Mouse (Mus musculus): Measurements from ENCODE around the gene Map2k4.
A peak's percentile ranks its signal among the peaks of the same experiment; 100 is the strongest.

Gene Map2k4

DNA sequence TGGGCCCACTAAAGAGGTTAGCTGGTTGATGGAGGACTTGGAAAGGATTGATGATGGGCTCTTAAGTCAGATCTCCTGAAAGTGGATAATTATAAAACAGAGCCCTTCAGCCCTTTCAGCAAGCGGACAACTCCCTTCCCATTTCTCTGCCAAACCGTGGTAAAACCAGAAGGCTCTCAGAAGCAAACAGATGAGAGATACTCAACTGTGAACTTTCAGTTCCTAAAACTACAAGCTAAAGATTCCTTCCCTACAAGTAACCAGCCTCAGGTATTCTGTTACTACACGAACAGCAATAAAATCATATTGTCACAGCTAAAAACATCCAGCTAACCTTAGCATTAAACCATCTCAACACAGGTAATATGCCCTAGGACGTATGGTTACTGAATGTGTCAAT is 83.2 kb downstream of the Map2k4 start:
- DNase-seq, result no peak

DNA sequence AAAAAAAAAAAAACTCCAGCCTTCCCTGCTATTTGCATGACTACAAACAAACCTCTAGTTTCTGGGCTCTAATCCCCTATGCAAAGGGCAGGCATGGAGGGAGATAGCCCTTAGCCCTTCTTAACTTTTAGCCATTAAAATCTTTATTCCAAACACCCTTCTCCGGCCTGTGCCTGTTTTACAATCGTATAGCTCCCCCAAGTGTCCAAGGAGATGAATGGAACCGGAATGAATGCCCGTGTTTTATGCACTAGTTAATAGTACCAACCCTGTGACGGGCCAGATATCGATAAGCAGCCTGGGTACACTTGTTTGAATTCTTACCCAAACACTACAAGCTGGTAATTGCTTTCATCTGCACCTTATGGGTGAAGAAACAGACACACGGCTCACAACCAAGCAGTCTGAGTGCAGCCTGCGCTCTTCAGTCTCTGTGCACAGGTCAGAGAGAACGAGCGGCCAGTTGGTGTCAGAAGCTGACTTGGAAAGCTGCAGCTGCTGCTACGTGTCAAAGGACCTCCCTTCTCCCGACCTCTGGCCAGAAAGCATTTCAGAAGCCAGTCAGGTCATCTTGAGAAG is 109.2 kb downstream of the Map2k4 start:
- DNase-seq, result peak; percentile 21

DNA sequence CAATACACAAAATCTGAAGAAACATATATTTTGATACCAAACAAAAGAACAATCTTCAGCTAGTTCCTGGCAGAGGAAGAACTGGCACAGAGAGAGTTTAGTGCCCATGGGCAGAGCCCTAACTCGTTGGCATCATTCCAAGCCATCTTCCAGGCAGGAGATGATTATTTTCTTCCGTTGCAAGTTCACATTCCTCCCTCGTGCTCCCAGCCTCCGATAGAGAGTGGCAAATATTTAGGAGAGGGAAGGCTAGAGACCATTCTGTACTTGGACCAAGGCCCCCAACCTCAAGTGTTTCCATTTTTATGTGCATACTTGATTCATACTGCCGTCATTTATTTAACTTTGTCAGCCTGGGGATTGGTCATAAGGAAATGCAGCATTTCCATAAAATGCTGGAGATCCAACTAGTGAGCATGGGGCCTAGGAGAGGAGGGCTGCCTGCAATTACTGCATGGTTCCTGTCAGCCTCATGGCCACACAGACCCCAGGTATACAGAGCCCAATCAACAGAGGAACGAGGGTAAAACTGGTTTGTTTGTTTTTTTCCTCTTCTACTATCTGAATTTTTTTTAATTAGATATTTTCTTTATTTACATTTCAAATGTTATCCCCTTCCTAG is 120.6 kb downstream of the Map2k4 start:
- DNase-seq, result no peak

DNA sequence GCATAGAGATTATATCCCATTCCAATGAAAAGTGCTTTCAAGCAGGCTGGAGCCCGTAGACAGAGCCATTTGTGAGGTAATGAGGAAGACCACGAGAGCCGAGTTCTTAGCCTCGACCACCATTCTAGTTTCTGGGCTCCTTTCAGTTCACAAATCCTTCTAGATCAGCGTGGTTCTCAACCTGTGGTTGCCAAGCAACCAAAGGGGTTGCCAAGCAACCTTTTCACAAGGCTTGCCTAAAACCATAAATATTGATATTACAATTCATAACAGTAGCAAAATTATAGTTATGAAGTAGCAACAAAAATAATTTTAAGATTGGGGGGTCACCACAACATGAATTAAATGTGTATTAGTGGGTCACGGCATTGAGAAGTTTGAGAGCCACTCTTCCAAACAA is 123.2 kb downstream of the Map2k4 start:
- no peak for DNase-seq

DNA sequence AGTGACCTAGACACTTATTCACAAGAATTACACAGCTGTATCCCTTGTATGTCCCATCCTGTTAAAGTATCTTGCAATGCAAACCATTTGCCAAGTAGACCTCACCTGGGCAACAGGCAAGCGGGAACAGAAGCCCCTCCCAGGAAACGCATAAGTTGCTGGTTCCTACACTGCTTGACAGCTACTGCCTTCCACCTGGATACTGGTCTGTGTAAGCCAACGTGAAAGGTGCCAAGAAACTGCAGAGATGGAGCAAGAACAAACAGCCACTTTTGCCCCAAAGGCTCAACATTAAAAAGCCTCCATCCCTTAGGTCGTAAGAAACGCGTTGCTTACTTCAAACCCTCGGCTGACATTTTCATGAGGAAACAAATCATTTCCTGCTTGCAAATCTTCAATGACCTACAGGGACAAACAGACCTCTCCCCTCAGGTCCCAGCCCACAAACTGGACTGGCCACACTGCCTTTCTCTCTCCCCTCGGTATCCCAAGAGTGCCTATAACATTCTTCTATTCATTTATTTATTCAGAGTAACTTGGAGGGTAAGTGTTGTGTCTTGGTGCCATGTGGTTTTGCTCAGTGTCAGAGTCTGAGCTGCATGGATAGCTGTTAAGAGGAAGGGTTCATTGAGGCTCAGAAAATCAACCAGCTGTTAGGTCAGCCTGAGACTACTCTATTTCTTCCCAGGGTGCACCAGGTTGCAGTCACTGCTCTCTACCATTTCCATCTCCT is 126.1 kb downstream of the Map2k4 start:
- no peak for DNase-seq

DNA sequence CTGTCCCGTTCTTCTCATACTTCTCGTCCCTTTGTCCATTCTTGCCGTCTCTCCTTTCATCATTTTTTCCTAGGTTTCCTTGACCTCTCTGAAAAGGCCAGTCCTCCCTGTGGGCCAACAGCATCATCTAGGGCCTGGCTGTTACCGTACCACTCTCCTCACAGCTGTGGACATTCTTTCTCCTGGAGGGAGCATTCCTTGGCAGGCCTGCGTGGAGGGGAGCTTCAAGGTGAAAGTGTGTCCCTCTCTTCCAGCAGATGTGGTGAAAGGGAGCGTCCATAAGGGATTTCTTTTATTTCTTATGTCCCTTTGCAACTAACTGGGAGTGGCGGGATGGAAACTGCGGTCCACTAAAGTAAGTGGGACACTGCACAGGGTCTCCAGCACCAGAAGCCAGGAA is 134.2 kb downstream of the Map2k4 start:
- no peak for DNase-seq

DNA sequence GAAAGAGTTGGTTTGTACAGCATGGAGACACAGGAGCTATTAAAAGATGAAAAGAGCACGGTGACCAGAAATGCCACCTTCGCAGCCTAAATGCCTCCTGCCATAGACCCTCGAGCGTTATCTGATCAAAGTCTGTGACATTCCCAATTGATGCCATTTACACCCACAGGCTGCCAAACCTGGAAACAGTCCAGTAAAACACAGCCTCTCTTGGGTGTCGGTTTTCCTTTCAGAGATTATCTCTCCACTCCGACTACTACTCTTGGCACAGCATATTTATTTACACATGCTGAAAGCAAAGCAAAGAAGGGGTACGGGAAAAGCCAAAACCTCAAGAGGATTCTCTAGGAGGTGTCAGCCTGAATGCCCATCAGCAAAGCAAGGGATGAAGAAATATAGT is 136.7 kb downstream of the Map2k4 start:
- no peak for DNase-seq

DNA sequence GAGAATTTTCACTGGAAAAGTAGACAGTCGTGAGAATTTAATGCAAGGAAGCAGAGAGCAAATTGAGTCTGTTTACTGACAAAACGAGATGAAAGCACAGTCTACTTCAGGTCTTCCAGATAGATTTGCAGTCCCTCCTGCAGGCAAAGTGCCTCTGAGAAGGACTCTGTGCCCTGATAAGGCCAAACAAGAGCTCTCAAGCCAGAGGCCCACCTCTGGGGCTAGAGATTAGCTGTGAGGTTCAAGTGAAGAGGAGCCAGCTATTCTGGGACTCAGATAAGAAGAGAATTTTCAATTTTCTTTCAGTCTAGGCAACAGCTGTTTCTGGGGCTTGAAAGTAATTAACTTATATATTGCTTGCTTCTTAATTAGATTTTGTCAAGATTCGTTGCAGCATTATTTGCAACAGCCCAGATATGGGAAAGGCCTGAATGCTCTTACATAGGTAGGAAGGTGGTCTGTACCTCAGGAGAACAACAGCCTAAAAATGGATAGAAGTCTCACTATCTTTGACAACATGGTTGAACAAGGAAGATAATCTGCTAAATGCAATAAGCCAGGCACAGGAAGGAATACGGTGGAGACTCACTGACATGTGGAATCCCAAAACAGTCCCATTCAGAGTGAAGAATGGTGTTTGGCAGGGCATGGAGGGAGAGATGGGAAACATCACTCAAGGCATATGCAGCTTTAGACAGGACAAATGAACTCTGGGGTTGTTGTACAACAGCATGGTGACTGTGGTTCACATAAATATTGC is 138.0 kb downstream of the Map2k4 start:
- DNase-seq, result peak; percentile 87

DNA sequence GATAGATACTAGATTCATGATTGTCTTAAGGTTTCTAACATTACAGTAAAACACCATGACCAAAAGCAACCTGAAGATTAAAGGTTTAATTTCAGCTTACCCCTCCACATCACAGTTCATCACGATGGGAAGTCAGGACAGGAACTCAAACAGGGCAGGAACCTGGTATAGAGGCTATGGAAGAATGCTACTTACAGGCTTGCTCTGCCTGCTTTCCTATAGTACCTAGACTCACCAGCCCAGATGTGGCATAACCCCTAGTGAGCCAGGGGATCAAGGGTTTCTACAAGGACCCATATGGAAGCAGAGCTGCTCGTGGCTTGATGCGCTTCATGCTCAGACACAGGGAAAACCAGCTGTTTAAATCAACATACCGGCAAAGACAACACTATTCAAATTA is 138.6 kb downstream of the Map2k4 start:
- peak; percentile 7 for DNase-seq

DNA sequence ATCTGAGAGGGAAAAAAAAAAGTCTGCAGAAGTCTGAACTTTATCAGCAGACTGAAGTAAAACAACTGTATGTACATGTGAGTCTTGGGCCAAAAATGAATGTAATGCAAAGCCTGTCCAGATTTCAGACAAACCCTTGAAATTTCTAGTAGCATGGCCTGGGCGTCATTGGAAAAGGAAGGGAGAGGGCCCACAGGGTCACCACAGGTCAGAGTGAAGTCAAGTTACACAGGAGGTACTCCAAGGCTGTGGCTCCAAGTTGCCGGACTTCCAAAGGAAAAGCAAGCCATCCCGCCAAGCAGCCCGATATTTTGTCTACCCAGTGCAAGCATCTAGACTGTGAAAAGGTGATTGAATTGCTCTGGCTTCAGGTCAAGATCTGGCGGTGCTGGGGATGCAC is 141.8 kb downstream of the Map2k4 start:
- no peak for DNase-seq

DNA sequence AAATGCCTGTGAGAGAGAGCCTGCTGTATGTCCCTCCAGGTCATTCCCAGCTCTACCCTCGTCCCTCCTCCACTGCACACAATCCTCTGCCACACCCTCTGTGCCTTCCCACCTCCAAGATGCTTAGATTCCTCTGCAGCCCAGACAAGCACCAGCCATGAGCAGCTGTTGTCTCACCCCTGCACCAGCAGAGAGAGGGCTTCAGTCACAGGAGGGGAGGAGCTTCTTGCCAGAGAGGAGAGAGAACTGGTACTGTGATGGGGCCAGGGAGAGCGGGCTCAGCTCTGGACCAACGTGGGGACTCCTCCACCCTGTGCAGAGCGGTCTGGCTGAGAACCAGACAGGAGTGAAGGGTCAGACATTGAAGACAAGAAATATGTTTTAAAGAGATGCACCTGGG is 143.6 kb downstream of the Map2k4 start:
- DNase-seq, result no peak

DNA sequence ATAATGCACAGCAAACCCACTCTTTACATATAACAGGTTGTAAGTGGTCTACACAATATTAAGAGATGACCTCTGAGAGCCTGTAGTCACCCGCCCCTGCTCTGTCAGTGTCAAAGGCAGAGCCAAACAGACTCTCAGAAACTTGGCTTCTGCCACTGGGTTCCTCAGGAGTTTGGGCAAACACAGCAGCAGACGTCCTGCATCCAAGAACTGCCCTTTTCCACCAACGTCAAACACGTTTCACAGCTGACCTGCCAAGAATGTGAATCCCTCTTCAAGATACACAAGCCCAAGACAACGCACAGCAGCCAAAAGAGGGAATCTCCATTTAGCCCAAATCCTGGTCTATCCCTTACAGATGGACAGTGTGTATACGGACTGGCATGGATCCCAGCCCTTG is 147.8 kb downstream of the Map2k4 start:
- no peak for DNase-seq
